Mouse (Mus musculus): ENCODE data around the gene 1700123K08Rik.
A peak's percentile ranks its signal among the peaks of the same experiment; 100 is the strongest.
"Not testable (repeated sequence)": the region's sequence is repeated elsewhere in the genome, so short reads cannot be mapped to it uniquely, and the experiment has no call there.

The 1700123K08Rik gene

DNA sequence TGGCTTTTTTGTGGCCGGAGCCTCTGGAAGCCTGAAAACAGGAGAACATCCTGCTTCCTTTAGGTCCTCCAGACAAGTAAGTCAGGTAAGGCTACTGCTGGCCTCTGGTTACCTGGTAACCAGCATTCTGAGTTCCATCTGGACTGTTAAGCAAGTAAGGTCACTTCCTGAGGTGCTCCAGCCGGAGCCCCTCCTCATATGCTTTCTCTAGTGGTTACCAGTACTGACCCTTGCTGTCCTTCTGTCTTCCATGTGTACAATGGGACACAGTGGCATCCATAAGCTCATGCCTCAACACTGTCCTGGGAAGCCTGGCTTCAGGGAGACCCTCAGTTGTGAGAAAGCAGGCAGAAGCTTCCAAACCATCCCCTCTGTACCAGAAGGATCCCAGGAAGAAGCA is at the start of gene 1700123K08Rik:
TSS of gene 1700123K08Rik (minus strand) at position 101 of the 400 bp plus-strand sequence.
- DNase-seq (ENCODE audit: low spot score in 2 of 2), result not testable (repeated sequence)

DNA sequence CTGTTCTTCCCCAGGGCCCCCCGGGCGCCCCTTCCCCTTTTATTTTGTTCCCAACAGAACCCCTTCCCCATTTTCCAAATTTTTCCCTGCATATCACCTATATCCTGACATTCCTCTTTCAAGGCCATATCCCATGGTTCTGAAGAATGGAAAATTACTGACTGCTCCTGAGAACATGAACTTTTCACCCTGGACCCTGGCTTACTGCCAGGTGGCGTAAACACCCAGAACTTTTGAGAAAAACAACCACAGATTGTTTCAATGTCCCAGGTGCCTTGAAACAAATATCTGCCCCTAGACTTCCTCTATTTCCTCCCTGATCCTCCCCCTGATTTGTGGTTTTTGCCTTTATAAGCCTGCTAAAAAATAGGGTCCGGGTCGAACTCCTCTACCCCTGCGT is 22.9 kb upstream of the 1700123K08Rik start:
- no peak for DNase-seq (ENCODE audit: low spot score in 2 of 2)

- DNase-seq (ENCODE audit: low spot score in 2 of 2), result peak in 1 of 2 experiments; percentile 26
Observed at GRCm38 (mm10) chr5:138571623-138572022, 7.1 kb upstream of the 1700123K08Rik start.

DNA sequence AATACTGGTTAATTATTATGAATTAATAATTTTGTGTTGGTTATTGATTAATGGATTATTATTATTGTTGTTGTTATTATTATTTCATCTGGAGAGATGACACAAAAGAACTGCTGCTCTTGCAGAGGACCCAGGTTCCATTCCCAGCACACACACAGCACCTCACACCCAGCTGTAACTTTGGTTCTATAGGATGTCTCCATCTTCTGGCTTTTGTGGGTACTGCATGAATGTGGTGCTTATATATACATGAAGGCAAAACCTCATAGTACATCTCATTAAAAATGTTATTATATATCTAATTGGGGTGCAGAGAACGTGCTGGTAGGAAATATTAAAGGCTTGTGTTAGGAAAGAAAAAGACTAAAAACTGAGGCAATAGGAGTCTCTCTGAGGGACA is 11.8 kb downstream of the 1700123K08Rik start:
- DNase-seq (ENCODE audit: low spot score in 2 of 2), result no peak

DNA sequence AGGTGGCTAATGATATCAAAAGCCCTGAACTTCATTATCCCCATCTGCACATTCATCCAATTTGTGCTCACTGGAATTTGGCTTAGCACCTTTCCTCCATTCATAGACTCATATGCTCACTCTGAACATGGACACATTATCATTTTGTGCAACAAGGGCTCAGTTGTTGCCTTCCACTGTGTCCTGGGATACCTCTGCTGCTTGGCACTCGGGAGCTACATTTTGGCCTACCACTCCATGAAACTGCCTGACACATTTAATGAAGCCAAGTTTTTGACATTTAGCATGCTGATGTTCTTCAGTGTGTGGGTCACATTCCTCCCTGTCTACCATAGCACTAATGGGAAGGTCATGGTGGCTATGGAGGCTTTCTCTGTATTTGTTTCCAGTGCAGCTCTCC is 32.0 kb downstream of the 1700123K08Rik start:
- DNase-seq (ENCODE audit: low spot score in 2 of 2), result no peak

All from cerebellum, postnatal 4 days (tissue).